Mouse (Mus musculus): ENCODE measurements at regions not wholly inside any gene's neighbourhood (a gene's known extent, or its start where the extent isn't known, plus 50 kb on each side); places are given as distances from the start of the nearest gene placed in this dataset.

DNA sequence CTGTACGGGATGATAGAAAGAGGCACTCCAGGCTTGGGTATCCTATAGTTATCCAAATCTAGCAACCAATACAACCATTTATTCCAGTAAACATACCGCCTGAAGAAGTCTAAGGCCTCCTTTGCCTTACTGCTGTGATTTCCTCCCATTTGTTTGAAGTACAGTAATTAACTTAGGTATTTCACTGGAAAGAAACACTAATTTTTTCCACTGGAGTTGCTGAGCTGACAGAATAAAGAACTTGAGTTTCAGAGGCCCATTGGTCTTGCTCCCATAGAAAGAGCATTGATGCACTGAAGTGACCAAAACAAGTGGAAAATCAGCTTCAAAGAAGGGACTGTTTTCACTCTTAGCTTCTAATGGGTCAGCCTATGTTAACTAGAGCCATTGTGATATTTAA, 1100.8 kb upstream of the Gm7489 start:
- no peak for DNase-seq (ENCODE audit: extremely low spot score in 1 of 2, low spot score in 1 of 2)

DNA sequence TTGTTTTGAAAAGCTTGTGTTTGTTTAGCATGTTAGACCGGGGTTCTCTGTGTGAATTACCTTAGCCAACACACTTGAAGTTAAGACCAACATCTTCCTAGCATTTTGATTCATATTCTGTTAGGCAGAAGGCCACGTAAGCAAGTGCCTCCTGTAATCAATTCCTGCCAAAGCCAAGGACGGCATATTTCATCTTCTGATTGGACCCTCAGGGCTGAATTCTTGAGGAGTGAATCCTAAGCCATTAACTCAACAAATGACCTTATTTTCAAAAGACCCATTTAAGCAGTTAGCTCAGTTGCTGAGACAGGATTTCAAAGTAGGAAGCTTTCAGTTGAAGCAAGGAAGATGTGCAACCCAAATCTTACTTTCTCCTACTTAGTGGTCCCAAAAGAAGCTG, 1099.5 kb upstream of the Gm7489 start:
- DNase-seq (ENCODE audit: extremely low spot score in 1 of 2, low spot score in 1 of 2): no peak

DNA sequence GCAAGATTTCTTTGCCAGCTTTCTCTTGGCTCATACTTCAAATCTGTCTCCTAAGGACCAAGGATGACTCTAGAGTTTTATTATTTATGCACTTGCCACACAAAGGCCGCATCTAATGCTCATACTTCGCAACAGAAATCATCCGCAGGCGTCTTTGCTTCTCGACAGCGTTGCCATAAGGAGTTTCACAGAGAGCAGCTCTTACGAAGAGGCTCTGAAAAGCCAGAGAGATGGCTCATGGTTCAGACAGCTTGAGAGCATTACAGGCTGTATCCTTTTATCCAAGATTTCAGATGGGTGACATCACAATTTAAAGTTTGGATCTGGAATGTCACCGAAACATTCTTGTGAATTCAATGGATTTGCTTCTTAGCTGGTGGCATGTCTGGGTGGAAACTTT, 1098.7 kb upstream of the Gm7489 start:
- no peak for DNase-seq (ENCODE audit: extremely low spot score in 1 of 2, low spot score in 1 of 2)

DNA sequence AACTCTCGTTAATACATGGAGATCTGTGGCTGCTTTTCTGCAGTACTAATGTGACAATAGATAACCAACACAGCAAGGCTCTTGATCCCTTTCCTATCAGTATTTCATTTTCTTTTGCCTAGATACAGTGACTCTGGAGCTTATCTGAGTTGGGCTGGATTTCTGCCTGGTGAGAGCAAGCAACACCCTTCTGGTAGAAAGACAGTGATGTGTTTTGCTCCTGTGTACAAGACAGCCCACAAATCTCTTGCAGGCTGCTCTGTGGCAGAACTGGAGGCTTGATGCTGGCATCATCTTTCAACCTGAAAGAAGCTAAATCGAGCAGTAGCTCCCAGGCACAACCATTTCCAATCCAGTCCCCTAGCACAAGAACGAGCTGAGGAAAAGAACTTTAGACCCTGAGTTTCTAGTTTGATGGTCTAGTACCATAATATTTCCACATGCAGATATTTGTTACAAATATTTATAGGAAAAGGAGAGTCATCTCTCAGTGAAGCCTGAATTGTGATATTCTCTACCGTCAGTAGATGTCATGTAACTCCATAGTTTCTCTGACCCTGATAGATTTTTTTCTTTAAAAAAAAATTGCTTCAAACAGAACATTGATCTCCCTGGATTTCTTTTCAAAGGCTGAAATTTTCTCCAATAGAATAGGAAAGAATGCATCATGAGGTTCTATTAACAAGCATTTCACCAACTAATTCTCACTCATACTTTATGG, 1079.1 kb upstream of the Gm7489 start:
- no peak for DNase-seq (ENCODE audit: extremely low spot score in 1 of 2, low spot score in 1 of 2)

DNA sequence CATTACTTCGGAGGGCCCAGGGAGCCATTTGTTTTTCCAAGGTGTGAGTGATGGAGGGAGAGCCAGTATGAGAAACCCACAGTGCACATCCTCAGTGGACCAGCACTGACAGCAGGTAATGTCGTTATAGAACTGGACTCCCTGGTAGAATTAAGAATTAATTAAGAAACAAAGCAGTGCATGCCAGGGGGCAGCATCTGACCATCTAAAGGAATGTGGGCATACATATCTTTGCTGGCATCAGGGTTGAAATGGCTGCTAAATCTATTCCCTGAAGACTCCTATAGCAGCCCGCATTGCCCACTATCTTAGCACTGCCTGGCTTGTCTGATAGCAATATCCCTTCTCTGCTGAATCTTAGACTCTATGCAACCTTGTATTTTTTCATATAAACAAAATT, 1076.1 kb upstream of the Gm7489 start:
- DNase-seq (ENCODE audit: extremely low spot score in 1 of 2, low spot score in 1 of 2): peak in 1 of 2 experiments; percentile 8

DNA sequence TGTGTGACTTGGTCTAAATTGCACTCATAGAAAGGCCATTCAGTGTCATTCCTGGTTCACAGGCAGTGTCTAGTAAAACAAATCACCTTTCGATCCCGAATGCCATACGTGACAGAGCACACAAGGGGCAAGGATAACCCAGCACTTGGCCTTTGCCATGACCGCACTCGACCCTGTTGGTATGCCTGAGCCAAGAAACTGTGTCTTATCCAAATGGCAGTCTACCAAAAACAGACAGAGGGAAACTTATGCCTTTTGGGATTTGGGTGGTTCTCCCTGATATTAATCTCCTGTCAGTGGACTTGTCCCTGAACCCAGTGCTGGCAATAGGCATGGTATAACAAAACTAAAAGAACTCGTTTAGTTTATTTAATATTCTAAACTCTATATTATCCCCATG, 1063.9 kb upstream of the Gm7489 start:
- DNase-seq (ENCODE audit: extremely low spot score in 1 of 2, low spot score in 1 of 2): no peak

DNA sequence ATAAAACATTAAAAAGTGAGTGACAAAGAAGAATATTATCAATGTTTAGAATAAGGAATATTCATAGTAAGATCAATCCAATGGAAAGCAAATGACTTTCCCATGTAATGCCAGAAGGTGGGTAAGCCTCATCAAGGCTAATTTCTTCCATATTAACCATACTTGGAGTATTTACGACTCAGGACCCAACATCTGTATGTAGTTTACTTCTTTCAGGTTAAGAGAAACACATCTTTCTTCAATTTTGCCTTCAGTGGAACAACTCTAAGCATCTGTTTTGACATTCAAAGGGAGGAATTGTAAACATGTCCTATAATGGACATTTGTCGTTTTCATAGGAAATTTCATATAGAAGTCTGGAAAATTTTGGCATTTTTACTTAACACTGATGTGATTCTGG, 1047.8 kb upstream of the Gm7489 start:
- DNase-seq (ENCODE audit: extremely low spot score in 1 of 2, low spot score in 1 of 2): no peak

DNA sequence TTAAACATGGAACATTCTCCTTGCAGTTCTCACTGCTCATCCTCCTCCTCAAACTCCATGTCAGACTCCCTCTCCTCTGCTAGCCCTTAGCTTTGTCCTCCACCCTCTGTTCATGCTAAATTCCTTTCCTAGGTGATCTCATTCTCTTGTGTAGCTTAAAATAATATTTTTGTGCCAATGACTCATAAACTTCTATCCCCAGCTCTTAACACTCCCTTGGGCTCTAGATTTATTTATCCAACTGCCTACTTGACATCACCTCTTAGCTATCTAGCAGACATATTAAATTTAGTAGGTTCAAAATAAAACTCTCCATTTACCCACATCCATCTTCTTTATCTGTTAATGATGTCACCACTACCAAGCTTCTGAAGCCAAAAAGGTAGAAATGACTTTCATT, 1036.6 kb upstream of the Gm7489 start:
- DNase-seq (ENCODE audit: extremely low spot score in 1 of 2, low spot score in 1 of 2): no peak

DNA sequence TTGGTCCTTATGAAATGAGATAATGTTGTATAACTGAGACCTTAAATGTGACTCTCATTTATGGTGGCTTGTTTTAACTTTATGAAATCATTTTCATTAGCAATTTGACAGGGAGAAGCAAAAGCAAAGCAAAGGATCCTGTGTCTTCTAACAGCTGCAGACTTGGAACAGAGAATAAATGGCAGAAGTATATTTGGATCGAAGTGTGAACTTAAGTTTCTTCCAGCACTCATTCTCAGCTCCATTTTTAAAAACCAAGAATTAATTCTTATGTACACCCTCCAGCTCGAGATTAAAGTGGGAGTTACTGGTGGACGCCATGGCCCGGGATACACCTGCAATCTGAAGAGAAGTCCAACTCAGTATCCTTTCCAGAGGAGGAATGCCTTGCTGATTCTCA, 1026.0 kb upstream of the Gm7489 start:
- DNase-seq (ENCODE audit: extremely low spot score in 1 of 2, low spot score in 1 of 2): no peak

DNA sequence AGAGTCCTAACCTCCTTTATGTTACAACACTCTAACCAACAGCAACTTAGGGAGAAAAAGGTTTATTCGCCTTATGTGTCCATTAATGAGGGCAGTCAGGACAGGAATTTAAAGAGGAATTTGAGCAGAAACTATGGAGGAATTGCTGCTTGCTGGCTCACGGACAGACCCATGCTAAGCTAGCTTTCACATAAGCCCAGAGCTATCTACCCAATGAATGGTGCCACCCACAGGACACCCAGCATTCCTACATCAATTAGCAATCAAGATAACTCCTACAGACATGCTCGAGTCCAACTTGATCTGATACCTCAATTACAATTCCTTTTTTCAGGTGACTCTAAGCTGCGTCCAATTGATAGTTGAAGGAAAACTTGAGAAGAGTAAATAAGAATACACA, 1021.2 kb upstream of the Gm7489 start:
- DNase-seq (ENCODE audit: extremely low spot score in 1 of 2, low spot score in 1 of 2): no peak

DNA sequence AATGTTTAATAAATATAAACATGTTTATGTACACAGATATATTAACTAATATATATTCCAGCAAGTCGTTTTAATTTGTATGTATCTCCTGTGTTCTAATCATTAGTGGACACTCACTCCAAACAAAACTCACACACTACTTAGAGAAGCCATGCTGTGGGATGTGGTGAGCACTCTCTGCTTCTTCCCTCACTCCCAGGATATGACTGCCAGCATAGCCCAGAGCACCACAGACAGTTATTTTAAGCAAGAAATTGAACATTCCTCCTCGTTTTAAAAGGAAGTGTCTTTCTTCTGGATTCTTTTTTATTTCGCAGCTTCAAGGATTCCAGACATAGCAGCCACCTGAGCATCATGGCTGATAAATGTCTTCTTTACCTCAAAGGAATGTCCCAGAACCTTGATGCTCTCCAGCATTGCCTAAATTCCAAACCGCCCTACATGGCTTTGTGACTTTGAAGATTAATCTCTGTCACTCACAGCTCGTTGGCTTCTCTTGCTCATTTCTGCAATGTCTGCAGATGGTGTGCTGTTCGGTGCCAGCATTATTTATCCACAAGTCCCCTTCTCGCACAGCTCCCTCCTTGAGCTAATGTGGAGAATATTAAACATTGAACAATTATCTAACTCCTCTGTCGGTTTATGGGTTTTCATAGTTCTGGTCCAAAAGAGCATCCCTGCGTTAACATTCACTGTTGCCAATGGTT, 992.3 kb upstream of the Gm7489 start:
- peak in 1 of 2 experiments; percentile 3 for DNase-seq (ENCODE audit: extremely low spot score in 1 of 2, low spot score in 1 of 2)

DNA sequence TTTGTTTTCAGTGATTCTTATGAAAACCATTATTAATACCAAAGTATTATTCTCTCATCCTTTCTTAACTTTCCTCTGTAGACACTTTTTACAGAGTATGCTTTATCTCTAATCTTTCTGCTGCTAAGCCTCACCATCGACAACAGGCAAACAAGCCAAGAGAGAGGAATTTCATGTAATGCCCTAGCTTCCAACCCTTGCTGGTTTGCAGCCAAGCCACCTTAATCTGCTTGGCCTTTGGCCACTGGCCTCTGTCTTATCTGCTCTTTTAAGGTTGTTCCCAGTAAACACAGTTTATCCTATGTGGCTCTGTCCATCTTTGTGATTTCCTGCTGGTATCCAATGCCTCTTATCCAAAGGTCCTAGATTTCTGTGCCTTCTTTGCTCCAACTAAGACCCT, 986.6 kb upstream of the Gm7489 start:
- no peak for DNase-seq (ENCODE audit: extremely low spot score in 1 of 2, low spot score in 1 of 2)

DNA sequence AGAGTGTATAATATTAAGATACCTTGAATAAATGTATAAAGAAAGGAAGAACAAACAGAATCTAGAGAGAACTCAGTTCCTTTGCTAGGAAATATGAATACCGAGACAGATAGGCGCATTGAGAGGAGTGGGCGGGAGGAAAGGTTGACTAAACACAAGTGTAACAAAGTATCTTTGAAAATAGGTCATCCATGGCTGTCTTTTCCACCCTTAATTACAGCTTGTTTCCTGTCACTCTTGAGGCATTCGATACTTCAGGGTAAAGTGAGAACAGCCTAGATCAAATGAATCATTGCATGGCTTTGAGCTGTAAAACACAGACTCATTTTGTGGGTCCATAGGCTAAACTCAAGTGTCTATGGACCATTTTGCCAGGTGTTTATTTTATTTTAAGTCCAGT, 985.3 kb upstream of the Gm7489 start:
- no peak for DNase-seq (ENCODE audit: extremely low spot score in 1 of 2, low spot score in 1 of 2)

DNA sequence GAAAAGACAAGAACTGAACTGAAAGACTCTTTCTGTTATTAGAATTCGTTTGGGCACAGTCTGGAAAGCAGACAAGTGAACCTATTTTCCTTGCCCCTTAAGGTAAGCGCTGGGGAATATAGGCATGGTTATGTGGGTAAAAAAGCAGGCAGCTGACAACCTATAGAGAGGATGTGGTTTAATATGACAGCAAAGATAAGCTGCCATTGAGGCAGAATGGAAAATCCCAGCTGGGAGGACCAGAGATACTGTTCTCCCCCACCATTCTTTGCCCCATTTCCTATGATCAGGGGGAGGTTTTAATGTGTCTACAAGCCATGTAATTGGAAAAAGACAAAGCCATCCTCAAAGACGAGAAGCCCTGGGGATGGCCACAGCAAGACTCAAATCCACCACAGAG, 984.9 kb upstream of the Gm7489 start:
- DNase-seq (ENCODE audit: extremely low spot score in 1 of 2, low spot score in 1 of 2): no peak

DNA sequence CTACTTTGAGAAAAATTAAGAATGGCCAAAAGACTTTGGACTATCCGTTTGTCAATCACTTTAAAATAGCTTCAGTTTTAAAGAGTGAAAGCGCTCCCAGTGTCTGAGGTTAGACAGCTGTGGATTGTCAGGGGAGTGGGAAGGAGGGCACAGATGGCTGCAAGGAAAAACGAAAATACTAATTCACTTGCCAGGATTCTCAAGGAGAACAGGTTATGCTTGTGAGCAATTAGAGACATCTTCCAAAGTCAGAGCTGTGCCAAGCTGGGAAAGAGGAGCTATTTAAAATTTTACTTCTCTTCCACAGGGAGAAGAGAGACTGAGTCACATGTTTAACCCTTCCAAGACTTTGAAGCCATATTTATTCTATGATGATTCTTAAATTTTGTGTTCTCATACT, 979.5 kb upstream of the Gm7489 start:
- no peak for DNase-seq (ENCODE audit: extremely low spot score in 1 of 2, low spot score in 1 of 2)

DNA sequence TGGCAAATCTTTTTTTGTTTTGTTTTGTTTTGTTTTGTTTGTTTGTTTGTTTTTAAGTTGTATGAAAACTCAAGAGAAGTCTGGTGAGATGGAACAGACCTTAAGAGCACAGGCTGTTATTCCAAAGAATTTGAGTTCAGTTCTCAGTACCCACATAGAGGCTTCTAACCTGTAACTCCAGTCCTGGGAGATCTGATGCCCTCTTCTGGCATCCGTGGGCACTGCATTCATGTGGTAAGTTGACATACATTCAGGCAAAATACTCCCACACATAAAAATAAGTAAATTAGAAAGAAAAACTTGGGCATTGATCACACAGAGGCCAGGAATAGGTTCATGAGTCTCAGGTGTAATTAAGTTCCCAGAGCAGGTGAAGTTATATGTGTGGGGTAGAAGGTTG, 977.5 kb upstream of the Gm7489 start:
- DNase-seq (ENCODE audit: extremely low spot score in 1 of 2, low spot score in 1 of 2): no peak

DNA sequence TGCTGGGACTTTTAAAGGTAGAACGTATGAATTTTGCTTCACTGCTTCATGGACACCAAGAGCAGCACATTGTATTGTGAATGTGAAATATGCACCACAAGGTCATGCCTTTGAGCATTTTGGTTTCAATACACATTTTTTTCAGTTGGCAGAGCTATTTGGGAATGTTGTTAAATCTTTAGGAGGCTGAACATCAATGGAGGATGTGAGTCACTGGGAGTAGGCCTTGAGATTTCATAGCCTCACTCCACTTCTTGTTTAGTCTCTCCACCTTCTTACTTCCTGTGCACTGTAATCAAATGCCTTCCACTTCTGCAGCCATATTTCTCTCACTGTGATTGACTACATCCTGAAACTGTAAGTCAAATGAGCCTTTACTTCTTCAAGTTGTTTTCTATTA, 962.4 kb upstream of the Gm7489 start:
- no peak for DNase-seq (ENCODE audit: extremely low spot score in 1 of 2, low spot score in 1 of 2)

DNA sequence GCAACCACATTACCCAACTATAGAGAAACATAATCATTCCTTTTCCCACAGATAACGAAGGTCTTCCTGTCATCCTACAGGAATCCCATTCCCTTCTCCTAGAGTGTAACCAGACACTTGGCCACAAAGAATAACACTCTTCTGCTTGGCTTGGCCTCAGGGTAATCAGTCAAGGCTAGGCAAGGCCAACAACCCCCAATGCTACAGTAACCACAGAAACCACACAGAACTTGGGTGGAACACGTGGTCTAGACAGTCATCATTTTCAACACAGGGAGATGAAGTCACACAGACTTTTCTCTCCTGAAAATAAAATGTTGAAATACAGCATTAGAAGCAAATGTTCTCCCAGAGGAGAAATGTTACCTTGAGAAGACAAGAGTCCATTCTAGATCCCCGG, 956.3 kb upstream of the Gm7489 start:
- no peak for DNase-seq (ENCODE audit: extremely low spot score in 1 of 2, low spot score in 1 of 2)

DNA sequence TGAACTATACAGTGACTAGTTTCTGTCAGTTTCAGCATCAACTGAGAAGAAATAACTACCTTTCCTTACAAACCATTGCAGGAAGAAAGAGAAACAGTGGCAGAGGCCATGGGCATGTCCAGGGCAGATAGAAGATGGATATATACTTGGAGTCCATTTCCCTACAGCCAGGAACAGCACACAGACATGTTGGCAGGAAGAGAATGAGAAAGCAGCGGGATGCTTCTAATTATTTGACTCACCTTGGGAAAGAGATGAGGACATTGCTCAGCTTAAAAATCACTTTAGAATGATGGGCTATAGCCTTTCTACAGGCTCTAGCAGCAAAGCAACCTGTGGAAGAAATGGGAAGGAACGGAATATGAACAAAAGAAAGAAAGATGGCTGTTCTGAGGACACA, 947.6 kb upstream of the Gm7489 start:
- DNase-seq (ENCODE audit: extremely low spot score in 1 of 2, low spot score in 1 of 2): no peak

DNA sequence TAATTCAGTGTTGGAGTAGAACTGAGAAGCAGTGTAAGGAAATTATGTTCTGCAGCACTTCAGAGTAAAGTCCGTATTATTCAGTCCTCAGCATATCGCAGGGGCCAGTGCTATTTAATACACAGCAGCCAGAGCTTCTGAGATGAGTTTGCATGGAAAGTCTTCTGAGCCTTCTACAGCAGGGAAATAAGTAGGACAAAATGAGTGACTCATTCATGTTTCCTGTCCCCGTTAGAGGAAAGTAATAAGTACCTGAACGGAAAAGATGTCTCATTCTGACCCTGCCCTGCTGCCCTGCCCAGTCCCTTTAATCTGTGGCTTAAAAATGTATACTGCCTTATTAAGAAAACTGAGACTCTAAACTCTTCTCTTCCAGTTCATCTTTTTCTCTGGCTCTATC, 940.1 kb upstream of the Gm7489 start:
- DNase-seq (ENCODE audit: extremely low spot score in 1 of 2, low spot score in 1 of 2): no peak

DNA sequence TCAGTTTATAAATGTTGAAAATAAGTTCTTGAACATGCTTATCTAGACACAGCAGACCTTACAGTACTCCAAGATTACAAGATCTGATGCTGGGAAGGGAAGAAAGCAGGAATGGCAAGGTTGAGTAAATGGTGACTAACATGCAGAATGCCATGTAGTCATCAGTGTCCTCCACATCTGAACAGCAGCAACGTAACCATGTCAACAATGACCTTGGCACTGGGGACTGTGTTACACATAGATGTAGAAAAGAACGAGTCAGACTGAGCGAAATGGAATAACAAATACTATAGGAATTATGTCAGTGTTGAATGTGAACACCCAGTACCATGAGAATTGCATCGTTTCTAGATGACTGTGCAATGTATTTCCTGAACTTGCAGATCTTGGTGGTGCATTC, 936.5 kb upstream of the Gm7489 start:
- DNase-seq (ENCODE audit: extremely low spot score in 1 of 2, low spot score in 1 of 2): no peak

DNA sequence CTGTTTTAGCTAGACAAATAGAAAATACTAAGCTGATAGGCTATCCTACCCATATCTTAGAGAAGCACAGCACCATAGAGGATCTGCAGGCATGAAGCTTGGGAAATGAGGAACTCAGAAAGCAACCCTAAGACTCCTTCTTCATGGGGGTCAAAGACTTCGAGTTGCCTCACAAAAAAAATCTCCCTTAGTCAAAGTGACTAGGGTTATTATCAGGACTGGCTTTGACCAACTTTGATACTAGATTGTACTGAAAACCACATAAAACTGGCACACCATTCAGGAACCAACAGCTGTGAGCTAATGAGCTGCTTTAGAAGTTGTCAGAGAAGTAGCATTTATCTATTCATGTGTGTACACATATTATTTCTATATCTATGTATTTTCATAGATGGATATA, 931.2 kb upstream of the Gm7489 start:
- DNase-seq (ENCODE audit: extremely low spot score in 1 of 2, low spot score in 1 of 2): no peak
